Mouse (Mus musculus) gastrocnemius, adult 2 months (tissue): ENCODE measurements around the gene Orai1. TPM values are rescaled to one million over a fixed set of nuclear protein-coding genes. Genes with fewer than 3 reads are reported as not detected.
A peak's percentile ranks its signal among the peaks of the same experiment; 100 is the strongest.

Source experiments
- DNase-seq: peaks from one replicate; pipeline ENCODE4 v3.0.0; 2022
- H3K27ac ChIP-seq: fragments of 200-600 bp; 2 replicates; pipeline ENCODE4 v1.8.1; 2022; ENCODE audit warnings: mild to moderate bottlenecking
- H3K4me3 ChIP-seq: fragments of 200-600 bp; 2 replicates; pipeline ENCODE4 v1.8.1; 2022; ENCODE audit warnings: mild to moderate bottlenecking, moderate library complexity
- CTCF ChIP-seq: fragments of 200-600 bp; IDR thresholded peaks from 2 replicates; pipeline ENCODE4 v1.8.1; 2022; ENCODE audit warnings: antibody characterized with exemption, mild to moderate bottlenecking, moderate library complexity
- intact Hi-C: fragments of 180-260 bp; cut with DNase I; formaldehyde crosslinking; loops from one replicate; pipeline ENCODE4 v1.15.1; 2025
- total RNA-seq, 2 experiments: library from RNA; stranded (reverse); gene quantifications; 2 replicates each; pipeline ENCODE4 v1.2.3; 2021

Gene Orai1
- total RNA-seq, 2 experiments from 2014 or later: 32.1 to 38.7 TPM

- DNase-seq: peak; percentile 68
- Histone ChIP-seq H3K27ac (peak overlapping the region; percentile 61; the same call in 1 of the 2 replicates), H3K4me3 (no peak overlapping the region)
- TF ChIP-seq CTCF: no peak
- intact Hi-C loops: no loop called here
These were observed 8.9 kb upstream of the Orai1 start for GRCm38 (mm10) chr5:123005716-123006592.

DNA sequence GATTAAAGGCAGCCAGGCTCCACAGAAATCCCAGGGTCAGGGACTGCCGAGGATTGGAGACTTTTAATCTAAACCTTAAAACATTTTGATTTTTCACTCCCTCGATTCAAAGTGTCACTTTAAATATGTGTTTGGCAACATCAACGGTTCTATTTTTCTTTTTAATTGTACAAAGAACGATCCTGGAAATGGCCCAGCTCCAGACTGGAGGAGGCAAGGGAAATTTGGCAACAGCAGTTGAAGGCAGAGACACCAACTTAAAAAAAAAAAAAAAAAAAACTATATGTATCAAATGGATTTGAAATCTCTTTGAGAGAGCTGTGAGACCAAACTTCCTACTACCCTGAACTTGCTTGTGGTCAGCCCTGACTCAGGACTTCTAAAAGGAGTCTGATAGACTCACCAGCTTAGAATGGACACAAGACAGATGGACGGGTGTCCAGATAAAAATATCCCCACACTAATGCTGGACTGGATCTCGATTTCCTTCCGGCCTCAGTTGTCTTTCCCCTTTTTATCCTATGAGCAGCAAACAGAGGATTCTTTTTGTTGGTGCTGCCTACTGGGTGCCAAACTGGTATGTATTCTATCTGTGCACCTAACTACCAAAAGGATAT is 5.9 kb upstream of the Orai1 start:
- TF ChIP-seq CTCF: no peak
- no peak for DNase-seq
- Histone ChIP-seq H3K27ac (peak overlapping the region; percentile 89), H3K4me3 (peak overlapping the region; percentile 3; the same call in 1 of the 2 replicates)
- intact Hi-C loops: loop anchor here (2.0 kb wide), 1 partner anchor 20 kb away; the partner anchor contains the start of gene Kdm2b

GRCm38 (mm10) chr5:123009873-123010272 is 5.0 kb upstream of the Orai1 start:
- intact Hi-C loops: loop anchor here (2.0 to 5.0 kb wide), 3 partner anchors 21 to 83 kb away; partner anchors contain the start of genes Kdm2b and Morn3
- no peak for TF ChIP-seq CTCF

DNA sequence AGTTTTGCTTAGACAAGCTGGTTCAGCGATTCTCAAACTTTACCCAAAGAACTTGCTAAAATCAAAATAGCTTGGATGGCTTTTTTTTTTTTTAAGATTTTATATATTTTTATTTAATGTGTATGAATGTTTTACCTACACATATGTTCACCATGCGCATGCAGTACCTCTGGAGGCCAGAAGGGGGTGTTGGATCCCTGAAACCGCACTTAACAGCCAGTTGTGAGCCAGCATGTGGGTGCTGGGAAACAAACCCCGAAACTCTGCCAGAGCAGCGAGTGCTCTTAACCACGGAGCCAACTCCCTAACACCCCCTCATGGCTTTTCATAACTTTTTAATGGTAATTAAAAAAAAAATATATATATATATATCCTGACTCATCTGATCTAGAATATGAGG is 4.1 kb upstream of the Orai1 start:
- peak; percentile 56 for TF ChIP-seq CTCF
- intact Hi-C loops: loop anchor here (5.0 kb wide), 2 partner anchors 36 to 84 kb away; partner anchors contain the start of gene Morn3
- DNase-seq: no peak

More at GRCm38 (mm10) chr5:123009873-123010272, 5.0 kb upstream of the Orai1 start:
- no peak for DNase-seq
- H3K27ac ChIP-seq: peak overlapping the region; percentile 89
- H3K4me3 ChIP-seq: no peak overlapping the region

DNA sequence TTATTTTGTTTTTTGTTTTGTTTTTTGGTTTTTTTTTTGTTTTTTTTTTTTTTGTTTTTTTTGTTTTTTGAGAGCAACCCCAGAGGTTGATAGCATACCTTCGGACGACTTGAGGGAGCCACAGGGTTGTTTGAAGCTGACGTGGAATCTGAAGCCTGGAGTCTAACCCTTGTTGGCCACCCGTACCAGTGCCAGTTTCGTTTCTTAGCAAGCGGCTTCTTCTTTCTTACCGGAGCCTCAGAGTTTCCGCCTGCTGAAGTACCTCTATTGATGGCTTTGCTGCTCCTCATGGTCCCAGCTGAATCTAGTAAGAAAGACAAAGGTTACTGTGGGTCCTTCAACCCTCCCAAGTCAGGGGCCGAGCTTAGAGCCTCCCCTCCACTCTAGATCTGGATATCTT is 3.2 kb upstream of the Orai1 start:
- intact Hi-C loops: loop anchor here (5.0 kb wide), 2 partner anchors 36 to 84 kb away; partner anchors contain the start of gene Morn3
- no peak for TF ChIP-seq CTCF
- Histone ChIP-seq H3K27ac (no peak overlapping the region), H3K4me3 (no peak overlapping the region)
- DNase-seq: no peak

More for the DNA sequence above, 4.1 kb upstream of the Orai1 start:
- H3K27ac ChIP-seq: peak overlapping the region; percentile 89
- H3K4me3 ChIP-seq: no peak overlapping the region

DNA sequence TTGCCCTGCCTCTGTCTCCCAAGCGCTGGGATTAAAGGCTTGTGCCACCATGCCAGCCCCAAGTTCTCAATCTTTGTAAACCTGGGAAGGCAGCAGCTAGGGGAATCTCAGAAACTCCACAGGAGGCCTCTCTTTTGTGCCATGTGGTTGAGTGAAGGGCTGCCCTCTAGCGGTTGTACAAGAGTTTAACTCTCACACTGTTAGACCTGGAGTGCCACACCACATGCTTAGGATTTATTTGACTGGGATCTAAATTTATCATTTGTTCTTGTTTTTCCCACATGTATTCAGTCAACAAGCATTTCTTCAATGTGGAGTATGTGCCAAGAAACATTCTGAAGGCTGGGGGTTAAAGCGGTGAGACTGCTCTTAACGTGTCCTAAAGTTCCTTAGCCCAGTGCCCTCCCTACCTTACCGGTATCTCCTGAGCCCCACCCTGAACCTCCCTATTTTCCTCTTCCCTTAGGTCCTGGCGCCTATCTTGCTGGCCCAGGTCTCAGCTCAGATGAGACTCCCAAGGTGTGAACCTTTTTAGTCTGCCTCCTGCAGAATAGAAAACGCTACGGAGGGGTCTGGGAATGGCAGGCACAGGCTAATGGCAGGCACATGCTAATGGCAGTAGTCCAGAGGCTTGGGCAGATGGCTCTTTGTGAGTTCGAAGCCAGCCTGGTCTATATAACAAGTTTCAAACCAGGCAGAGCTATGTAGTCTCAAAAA is 1.1 kb upstream of the Orai1 start:
- peak; percentile 78 for DNase-seq
- peak overlapping the region; percentile 98 for H3K27ac ChIP-seq
- TF ChIP-seq CTCF: peak; percentile 87

GRCm38 (mm10) chr5:123015915-123016314 is 1.0 kb downstream of the Orai1 start:
- DNase-seq: no peak
- no peak for TF ChIP-seq CTCF
- peak overlapping the region; percentile 91 for H3K4me3 ChIP-seq
- peak overlapping the region; percentile 98 for H3K27ac ChIP-seq
- intact Hi-C loops: loop anchor here (2.0 kb wide), 1 partner anchor 43 kb away; no protein-coding TSS in a partner anchor

More for the DNA sequence above, 1.1 kb upstream of the Orai1 start:
- intact Hi-C loops: loop anchor here (1.0 to 5.0 kb wide), 4 partner anchors 34 to 86 kb away; partner anchors contain the start of gene Morn3
- H3K4me3 ChIP-seq: no peak overlapping the region

GRCm38 (mm10) chr5:123017504-123017903 is 2.6 kb downstream of the Orai1 start:
- no peak for TF ChIP-seq CTCF
- DNase-seq: no peak
- H3K27ac ChIP-seq: peak overlapping the region; percentile 98
- intact Hi-C loops: no loop called here
- H3K4me3 ChIP-seq: peak overlapping the region; percentile 91

DNA sequence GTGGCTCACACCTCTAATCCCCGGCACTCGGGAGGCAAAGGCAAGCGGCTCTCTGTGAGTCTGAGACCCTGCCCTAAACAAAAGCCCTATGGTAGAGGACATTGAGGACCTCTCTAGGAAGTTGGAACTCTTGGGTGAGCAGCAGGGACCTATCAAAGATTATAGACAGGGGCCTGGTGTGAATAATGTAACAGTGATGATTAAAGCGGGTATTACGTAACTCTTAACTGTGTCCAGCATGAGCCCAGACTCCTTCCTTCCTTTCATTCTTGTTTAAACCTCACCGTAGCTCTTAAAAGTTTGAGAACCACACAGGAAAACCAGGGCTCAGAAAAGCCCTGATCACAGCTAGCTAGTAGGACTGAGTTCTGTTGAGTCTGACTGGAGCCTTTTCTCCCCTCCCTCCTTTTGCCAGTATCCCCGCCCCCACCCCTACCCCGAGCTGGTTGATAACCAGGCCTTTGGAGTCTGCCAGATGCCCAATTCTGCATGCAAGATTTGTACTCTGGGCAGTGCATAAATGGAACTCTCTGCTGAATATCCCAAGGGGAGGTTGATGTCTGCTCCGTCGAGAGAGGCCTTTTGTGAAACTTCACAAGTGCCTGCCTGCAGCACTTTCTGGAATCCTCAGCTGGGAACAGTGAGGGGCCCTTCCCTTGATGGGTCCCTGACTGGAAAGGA is 4.6 kb downstream of the Orai1 start:
- no peak for TF ChIP-seq CTCF
- Histone ChIP-seq H3K4me3 (peak overlapping the region; percentile 91), H3K27ac (peak overlapping the region; percentile 98)
- no peak for DNase-seq
- intact Hi-C loops: no loop called here

- peak overlapping the region; percentile 98 for H3K27ac ChIP-seq
- intact Hi-C loops: no loop called here
- no peak overlapping the region for H3K4me3 ChIP-seq
- no peak for TF ChIP-seq CTCF
- DNase-seq: no peak
These were observed 5.6 kb downstream of the Orai1 start for GRCm38 (mm10) chr5:123020426-123020825.

DNA sequence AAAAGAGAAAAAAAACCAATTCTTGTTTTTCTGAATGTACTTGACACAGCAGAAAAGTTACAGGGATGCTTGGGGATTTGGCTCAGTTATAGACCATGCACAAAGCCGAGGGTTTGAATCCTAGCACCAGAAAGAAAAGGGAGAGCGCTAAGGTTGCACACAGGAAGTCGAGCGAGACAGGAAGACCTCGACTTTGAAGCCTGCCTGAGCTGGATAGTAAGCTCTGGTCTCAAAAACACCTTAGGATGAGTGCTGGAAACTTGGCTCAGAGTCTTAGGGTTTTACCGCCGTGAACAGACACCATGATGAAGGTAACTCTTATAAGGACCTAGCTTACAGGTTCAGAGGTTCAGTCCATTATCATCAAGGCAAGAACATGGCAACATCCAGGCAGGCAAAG is 6.6 kb downstream of the Orai1 start:
- TF ChIP-seq CTCF: no peak
- H3K4me3 ChIP-seq: no peak overlapping the region
- intact Hi-C loops: no loop called here
- peak overlapping the region; percentile 94; the same call in 1 of the 2 replicates for H3K27ac ChIP-seq
- no peak for DNase-seq

DNA sequence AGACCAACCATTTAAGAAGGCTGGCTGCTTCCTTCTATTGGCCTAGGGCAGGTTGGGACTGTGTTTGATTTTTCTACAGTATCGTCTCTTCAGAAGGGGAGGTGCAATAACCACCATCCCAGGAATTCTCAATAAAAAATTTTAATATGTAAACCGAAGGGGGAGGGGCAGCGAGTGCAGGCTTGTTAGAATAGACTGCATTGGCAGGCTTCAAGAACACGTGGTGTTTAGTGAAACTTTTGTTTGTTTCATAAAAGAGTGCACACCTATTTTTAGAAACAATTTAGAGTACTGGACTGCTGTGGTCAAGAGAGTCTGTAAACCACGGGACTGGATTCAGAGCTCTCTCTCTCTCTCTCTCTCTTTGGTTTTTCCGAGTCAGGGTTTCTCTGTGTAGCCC is 8.2 kb downstream of the Orai1 start:
- no peak for TF ChIP-seq CTCF
- intact Hi-C loops: no loop called here
- DNase-seq: no peak
- Histone ChIP-seq H3K27ac (peak overlapping the region; percentile 94), H3K4me3 (no peak overlapping the region)
